Mouse (Mus musculus) midbrain, embryonic 10.5 days (tissue): ENCODE measurements around the gene Sparc. TPM values are rescaled to one million over a fixed set of nuclear protein-coding genes. Genes with fewer than 3 reads are reported as not detected.

Experiments used
- DNase-seq: peaks from one replicate; pipeline ENCODE4 v3.0.0-alpha.2; 2017; ENCODE audit warnings: low spot score
- H3K27ac ChIP-seq: fragments of 300-500 bp; sonication (generic); replicated peaks from 2 replicates; pipeline ENCODE4 v1.5.1; 2016; ENCODE audit warnings: mild to moderate bottlenecking
- H3K27me3 ChIP-seq: fragments of 300-500 bp; sonication (generic); 2 replicates; pipeline ENCODE4 v1.6.1; 2016; ENCODE audit warnings: low read depth, mild to moderate bottlenecking; ENCODE audit not compliant: poor library complexity, severe bottlenecking
- H3K36me3 ChIP-seq: fragments of 300-500 bp; sonication (generic); 2 replicates; pipeline ENCODE4 v1.6.1; 2016; ENCODE audit warnings: mild to moderate bottlenecking, moderate library complexity
- H3K4me1 ChIP-seq: fragments of 300-500 bp; sonication (generic); 2 replicates; pipeline ENCODE4 v1.6.1; 2016
- H3K4me3 ChIP-seq: fragments of 300-500 bp; sonication (generic); 2 replicates; pipeline ENCODE4 v1.5.1; 2016; ENCODE audit warnings: mild to moderate bottlenecking, moderate library complexity
- H3K9me3 ChIP-seq: fragments of 300-500 bp; sonication (generic); replicated peaks from 2 replicates; pipeline ENCODE4 v1.6.1; 2016; ENCODE audit warnings: mild to moderate bottlenecking
- WGBS: fragments of 180-500 bp; shearing (Covaris S2); methylation state at CpG from one replicate; pipeline ENCODE4 v1.1.7; 2016; 5-methylcytosine and 5-hydroxymethylcytosine counted together
- polyA plus RNA-seq: library from polyadenylated mRNA; unstranded; fragments of >200 nt; fragmentation: Nextera tagmentation; extraction: Ambion mirVana; gene quantifications from 2 replicates; pipeline ENCODE4 v1.2.1, GENCODE M21; 2016

Gene Sparc
- polyA plus RNA-seq, 1 experiment from 2014 or later = 333 TPM

GRCm38 (mm10) chr11:55368388-55369092, 54.4 kb downstream of the Sparc start:
- Histone ChIP-seq H3K4me3 (no peak overlapping the region), H3K36me3 (no peaks in the 10 kb centered on the region), H3K4me1 (peaks cover 4% of the 10 kb centered on the region), H3K27me3 (no peaks in the 10 kb centered on the region), H3K9me3 (no peaks in the 10 kb centered on the region), H3K27ac (no peak overlapping the region)
- WGBS = 68% methylated on average over 4 of the region's 4 CpGs
- no peak for DNase-seq

GRCm38 (mm10) chr11:55367783-55368182, 55.2 kb downstream of the Sparc start:
- Histone ChIP-seq H3K36me3 (no peaks in the 10 kb centered on the region), H3K9me3 (no peaks in the 10 kb centered on the region), H3K27me3 (no peaks in the 10 kb centered on the region), H3K27ac (no peak overlapping the region), H3K4me1 (peaks cover 4% of the 10 kb centered on the region), H3K4me3 (no peak overlapping the region)
- 79% methylated on average over 10 of the region's 10 CpGs for WGBS
- no peak for DNase-seq

- H3K9me3 ChIP-seq = no peaks in the 10 kb centered on the region
- 81% methylated on average over 5 of the region's 5 CpGs for WGBS
Observed at GRCm38 (mm10) chr11:55365840-55366239, 57.1 kb downstream of the Sparc start.

GRCm38 (mm10) chr11:55365242-55365641, 57.7 kb downstream of the Sparc start:
- Histone ChIP-seq H3K4me1 (no peaks in the 10 kb centered on the region; the same call in 1 of the 2 replicates), H3K27me3 (no peaks in the 10 kb centered on the region), H3K9me3 (no peaks in the 10 kb centered on the region), H3K4me3 (no peak overlapping the region), H3K27ac (no peak overlapping the region), H3K36me3 (no peaks in the 10 kb centered on the region)
- no peak for DNase-seq
- 57% methylated on average over 4 of the region's 4 CpGs for WGBS

More at GRCm38 (mm10) chr11:55365840-55366239, 57.1 kb downstream of the Sparc start:
- no peak overlapping the region for H3K4me3 ChIP-seq
- no peak for DNase-seq
- no peaks in the 10 kb centered on the region for H3K36me3 ChIP-seq
- H3K4me1 ChIP-seq = no peaks in the 10 kb centered on the region; the same call in 1 of the 2 replicates
- no peak overlapping the region for H3K27ac ChIP-seq
- H3K27me3 ChIP-seq = no peaks in the 10 kb centered on the region

GRCm38 (mm10) chr11:55364662-55365061, 58.3 kb downstream of the Sparc start:
- Histone ChIP-seq H3K27me3 (no peaks in the 10 kb centered on the region), H3K4me3 (no peak overlapping the region), H3K36me3 (no peaks in the 10 kb centered on the region), H3K9me3 (no peaks in the 10 kb centered on the region), H3K4me1 (no peaks in the 10 kb centered on the region; the same call in 1 of the 2 replicates), H3K27ac (no peak overlapping the region)
- whole genome bisulfite sequencing = 89% methylated on average over 3 of the region's 3 CpGs
- DNase-seq = no peak

GRCm38 (mm10) chr11:55358094-55358783, 64.7 kb downstream of the Sparc start:
- no peaks in the 10 kb centered on the region for H3K9me3 ChIP-seq
- DNase-seq = no peak
- WGBS = 90% methylated on average over 15 of the region's 15 CpGs
- H3K4me3 ChIP-seq = no peak overlapping the region
- H3K36me3 ChIP-seq = no peaks in the 10 kb centered on the region
- H3K27ac ChIP-seq = no peak overlapping the region
- H3K4me1 ChIP-seq = 0 out of 2 replicates have a peak, but pooled peaks cover 3% of the 10 kb centered on the region
- no peaks in the 10 kb centered on the region for H3K27me3 ChIP-seq

- 0 out of 2 replicates have a peak, but pooled peaks cover 3% of the 10 kb centered on the region for H3K4me1 ChIP-seq
- no peak overlapping the region for H3K27ac ChIP-seq
- H3K27me3 ChIP-seq = no peaks in the 10 kb centered on the region
- H3K9me3 ChIP-seq = no peaks in the 10 kb centered on the region
- no peaks in the 10 kb centered on the region for H3K36me3 ChIP-seq
- no peak overlapping the region for H3K4me3 ChIP-seq
- 91% methylated on average over 2 of the region's 2 CpGs for WGBS
- DNase-seq = no peak
Observed at GRCm38 (mm10) chr11:55356846-55357245, 66.1 kb downstream of the Sparc start.

Other genes with a start within 250 kb of the Sparc start
- gene Slc36a2, start 238.1 kb downstream of the Sparc start, polyA plus RNA-seq = 0.17 and 0.20 TPM in 2 replicates
- 0.77 and 1.0 TPM in 2 replicates for gene Slc36a1, start 218.8 kb downstream of the Sparc start, polyA plus RNA-seq
- gene Fat2, start 86.6 kb downstream of the Sparc start, polyA plus RNA-seq = 0.02 and 0.04 TPM in 2 replicates
- gene Atox1, start 38.1 kb upstream of the Sparc start, polyA plus RNA-seq = 229 and 231 TPM in 2 replicates
- 258 and 281 TPM in 2 replicates for gene G3bp1, start 46.5 kb upstream of the Sparc start, polyA plus RNA-seq
- gene Glra1, start 185.0 kb upstream of the Sparc start, polyA plus RNA-seq = 0.05 and 0.31 TPM in 2 replicates